Mouse (Mus musculus) adrenal gland, adult 2 months (tissue): ENCODE data around the gene Nacc1. TPM values are rescaled to one million over a fixed set of nuclear protein-coding genes. Genes with fewer than 3 reads are reported as not detected.
A peak's percentile ranks its signal among the peaks of the same experiment; 100 is the strongest.

Source experiments
- DNase-seq: peaks from one replicate; pipeline ENCODE4 v3.0.0; 2021
- polyA plus RNA-seq: library from polyadenylated mRNA; depleted of rRNA; stranded (reverse); fragments of >200 nt; gene quantifications from 2 replicates; pipeline ENCODE4 v1.2.3, GENCODE M21; 2012
- total RNA-seq, 2 experiments: library from RNA; stranded (reverse); gene quantifications; 2 replicates each; pipeline ENCODE4 v1.2.3; 2021

Nacc1 gene
- total and polyA plus RNA-seq, 3 experiments, result 78.4 to 120 (median 80.7) TPM

DNA sequence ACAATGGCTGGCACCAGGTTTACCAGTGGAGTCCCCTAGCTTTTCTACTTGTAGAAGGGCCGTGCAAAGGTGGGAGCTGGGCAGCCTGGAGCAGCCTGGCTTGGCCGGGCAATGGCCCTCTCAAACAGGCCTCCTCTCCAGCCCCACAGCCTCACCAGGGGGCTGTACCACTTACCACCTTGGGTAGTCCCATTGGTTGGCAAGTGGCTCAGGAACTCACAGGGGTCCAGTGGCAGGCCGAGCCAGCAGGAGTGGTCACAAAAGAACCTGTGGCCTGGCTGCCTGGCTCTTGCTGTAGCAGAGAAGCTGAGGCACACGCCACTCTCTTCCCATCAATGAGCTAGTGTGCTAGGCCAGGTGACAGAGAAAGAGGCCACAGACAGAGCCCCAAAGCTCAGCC is 26.5 kb upstream of the Nacc1 start:
- no peak for DNase-seq

DNA sequence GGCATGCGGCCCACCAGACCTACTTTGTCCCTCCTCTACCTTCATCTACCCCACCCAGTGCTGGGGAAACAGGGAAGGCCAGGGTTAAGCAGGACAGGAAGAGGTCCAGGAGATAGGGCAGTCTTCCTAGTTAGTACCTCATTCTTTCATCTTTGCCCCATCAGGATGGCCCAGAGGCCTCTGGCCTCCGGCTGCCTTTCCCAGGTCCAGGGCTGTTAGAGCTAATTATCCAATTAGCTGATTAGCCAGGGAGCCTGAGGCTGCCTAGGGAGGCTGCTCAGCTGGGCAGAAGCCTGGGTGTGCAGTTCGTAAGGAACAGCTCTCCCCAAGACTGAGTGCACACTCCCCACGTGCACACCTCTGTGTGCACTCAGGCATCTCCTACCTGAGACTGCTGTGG is 25.7 kb upstream of the Nacc1 start:
- DNase-seq, result no peak

DNA sequence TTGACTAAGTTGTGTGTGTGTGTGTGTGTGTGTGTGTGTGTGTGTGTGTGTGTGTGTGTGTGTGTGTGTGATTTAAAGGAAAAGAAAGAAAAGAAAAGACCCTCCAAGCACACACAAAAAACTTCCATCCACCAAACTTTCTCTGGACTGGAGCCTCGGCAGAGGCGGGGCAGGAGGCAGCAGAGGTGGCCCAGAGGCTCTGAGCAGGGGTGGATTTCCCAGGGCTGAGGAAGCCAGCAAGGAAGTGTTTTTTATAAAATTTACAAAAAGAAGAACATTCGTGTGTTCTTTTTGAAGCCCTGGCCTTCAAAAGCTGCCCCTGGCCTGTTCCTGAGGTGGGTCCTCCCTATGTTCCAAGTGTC is 25.1 kb upstream of the Nacc1 start:
- no peak for DNase-seq

DNA sequence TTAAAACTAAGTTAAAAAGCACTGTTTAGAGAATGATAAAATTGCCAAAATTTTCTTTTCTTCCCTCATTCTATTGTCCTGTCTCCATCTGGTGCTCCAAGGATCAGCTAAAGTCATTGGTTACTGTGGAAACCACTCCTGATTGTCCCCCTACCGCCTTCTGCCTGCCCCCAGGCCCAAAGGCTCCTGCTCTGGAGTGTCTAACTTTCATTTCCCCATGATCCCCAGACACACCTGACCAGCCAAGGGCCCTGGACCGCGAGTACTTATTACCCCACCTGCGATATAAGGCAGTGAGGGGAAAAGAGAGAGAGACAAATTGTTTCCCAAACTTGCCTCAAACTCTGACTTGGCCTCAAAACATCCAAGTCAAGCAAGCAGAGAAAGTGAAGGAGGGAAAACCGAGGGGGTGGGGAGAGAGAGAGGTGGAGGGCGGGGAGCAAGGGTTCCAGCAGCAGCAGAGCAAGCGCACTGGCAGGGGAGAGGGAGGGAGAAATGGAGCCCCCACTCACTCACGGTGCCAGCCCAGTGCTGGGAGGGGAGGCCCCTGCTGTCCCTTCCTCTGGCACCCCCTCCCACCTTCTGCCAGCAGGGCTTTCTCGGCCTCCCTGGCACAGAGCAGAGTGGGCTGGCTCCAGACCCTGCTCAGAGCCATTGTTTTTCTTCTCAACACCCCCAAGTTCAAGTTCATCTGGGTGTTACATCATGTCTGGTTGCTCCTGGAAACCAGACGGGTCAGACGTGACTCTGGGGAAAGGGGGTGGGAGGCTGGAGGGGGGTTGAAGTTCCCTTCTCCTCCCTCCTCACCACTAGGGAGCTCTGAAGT is 24.5 kb upstream of the Nacc1 start:
- no peak for DNase-seq

DNA sequence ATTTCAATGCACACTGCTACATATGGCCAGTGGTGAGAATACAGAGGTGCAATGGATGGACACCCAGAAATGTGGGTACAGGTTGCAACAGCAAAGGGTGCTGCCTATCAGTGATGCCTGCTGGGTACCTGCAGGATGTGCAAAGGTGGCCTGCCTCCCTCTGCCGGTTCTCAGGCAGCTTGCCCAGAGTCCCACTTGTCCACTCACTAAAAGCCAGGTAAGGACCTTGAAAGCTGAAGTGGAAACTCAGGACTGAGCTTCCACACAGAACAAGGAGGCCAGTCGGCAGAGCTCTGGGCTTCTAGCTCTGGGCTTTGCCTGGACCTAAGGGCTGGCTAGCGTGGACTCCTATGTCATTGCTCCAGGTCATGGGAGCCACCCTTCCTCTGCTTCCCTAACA is 23.6 kb upstream of the Nacc1 start:
- no peak for DNase-seq

DNA sequence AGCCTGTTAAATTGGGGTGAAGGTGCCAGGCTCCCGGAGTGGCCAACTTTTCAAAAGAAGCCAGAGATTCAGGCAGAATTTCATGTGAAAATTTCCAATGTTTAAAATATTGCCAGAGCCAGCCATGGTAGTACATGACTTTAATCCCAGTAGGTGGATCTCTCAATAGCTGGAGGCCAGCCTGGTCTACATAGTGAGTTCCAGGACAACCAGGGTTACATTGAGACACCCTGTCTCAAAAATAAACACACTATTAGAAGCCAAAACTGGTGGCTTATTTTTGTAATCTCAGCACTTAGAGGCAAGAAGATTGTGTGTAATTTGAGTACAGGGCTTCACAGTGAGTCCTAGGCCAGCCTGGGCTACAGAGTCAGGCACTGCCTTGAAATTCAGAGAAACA is 22.3 kb upstream of the Nacc1 start:
- DNase-seq, result no peak

DNA sequence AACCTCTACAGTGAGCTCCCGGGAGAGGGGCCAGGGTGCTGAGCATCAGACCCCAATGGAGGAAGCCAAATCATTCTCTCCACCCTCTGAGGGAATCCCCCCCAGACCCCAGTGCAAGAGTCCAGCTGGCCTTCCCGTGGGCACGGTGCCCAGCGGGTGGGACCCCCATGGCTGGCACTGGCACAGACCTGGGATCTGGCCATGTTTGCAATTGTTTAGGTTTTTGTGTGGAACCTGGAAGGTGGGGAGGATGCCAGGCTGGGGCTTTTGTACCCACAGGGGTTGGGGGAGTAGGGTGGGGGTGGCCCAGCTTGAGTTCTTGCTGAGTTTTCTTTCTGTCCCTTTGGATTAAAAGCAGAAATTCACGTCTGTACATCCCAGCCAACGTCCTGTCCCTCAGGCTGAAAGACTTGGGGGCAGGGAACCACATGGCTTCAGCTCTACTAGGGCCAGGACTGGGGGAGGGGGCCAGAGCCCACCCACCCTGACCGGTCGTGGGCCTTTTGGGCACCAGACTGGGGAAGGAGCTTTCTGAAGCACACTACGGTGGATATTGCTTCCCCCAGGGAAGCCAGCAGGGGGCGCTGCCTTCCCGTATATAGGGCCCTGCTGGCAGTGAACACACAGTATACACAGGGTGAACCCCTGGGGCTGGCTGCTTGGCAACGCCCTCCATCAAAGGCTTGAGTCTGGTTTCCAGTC is 21.3 kb upstream of the Nacc1 start:
- DNase-seq, result peak; percentile 82

DNA sequence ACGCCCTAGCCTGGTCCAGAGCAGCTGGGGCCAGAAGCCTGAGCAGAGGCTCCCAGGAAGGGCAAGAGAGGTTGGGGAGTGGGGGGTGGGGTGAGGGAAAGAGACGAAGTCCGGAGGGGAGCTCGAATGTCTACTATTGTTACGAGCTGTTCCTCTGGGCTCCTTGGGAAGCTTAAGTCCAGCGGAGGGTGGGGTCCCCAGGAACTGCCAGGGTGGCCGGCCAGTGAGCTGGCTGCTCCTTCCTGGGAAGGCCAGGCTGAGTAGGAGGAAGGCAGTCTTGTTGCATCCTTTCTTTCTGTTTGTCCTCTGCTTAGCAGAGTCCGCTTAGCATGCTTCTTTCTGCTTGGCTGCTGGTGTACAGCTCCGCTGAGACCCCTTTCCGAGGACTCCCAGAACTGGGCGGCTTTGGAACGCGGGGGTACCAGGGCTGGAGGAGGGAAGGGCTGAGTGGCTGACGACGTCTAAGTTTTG is 20.4 kb upstream of the Nacc1 start:
- DNase-seq, result no peak

DNA sequence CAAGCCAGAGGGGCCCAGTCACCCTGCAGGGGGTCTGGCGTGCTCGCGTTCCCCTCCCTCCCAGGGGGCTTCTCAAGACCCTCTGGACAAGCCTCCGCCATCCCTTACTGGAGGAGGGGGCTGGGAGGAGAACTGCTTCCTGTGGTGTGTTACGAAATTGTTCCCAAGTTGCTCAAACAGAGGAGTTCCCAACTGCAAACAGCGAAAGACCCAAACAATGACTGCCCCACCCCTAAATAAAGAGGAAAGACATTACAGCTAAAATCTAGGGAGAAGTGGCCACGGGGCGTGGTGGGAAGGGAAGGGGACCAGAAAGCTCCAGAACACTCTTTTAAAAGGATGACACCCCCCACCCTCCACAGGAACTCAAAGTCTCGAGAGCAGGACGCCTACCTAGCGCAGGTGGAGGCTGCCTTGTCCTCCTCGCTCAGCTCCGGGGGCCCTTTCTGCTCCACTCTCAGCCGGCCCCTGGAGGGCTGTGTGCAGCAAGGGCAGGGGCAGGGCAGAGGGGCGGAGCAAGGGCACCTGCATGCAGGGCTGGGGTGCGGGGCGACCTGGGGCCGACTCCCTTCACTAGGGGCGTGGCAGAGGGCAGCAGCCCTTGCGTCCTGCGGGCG is 19.7 kb upstream of the Nacc1 start:
- peak; percentile 54 for DNase-seq

DNA sequence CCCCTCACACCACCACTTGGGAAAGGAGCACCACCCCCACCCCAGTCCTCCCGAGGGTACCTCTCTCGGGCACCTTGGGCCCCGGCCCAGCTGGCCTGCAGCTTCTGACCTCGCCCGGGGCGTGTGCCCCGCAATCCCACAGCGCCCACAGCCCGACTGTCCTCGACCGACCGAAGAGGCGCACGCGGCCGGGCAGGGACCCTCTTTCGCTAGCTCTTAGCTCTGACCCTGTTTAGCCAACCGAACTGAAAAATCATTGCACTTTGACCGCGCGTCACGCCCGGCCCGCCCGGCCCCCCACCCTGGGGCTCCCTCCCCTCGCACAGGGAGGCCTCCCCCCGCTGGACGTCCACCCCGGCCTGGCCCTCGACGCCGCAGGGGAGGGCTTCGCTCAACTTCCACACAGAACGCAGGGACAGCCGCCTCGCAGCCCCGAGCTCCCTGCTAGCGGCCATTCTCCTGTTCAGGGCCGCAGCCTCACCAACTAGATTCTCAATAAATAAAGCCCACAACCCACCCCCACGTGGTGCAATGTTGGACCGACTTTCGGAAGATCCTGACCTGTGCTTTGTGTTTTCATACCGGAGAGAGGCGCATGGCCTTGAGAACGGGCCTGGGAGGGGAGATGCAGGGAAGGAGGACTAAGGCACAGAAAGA is 19.1 kb upstream of the Nacc1 start:
- peak; percentile 58 for DNase-seq

DNA sequence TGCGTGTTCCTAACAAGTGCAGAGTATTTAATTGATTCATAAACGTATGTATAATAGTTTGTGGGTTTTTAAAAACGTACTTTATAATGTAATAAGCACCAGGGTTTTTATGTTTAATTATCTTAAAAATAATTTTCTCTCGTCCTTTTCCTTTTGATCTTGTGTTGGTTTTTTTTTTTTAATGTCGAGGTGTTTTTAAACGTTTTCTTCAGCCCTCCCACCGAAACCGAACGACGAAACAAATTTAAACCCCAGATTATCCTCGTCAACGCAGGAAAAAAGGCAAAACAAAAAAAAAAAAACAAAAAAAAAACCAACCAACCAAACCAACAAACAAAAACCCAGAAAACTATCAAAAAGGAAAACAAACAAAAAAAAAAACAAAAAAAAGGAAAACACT is 18.3 kb upstream of the Nacc1 start:
- DNase-seq, result no peak

DNA sequence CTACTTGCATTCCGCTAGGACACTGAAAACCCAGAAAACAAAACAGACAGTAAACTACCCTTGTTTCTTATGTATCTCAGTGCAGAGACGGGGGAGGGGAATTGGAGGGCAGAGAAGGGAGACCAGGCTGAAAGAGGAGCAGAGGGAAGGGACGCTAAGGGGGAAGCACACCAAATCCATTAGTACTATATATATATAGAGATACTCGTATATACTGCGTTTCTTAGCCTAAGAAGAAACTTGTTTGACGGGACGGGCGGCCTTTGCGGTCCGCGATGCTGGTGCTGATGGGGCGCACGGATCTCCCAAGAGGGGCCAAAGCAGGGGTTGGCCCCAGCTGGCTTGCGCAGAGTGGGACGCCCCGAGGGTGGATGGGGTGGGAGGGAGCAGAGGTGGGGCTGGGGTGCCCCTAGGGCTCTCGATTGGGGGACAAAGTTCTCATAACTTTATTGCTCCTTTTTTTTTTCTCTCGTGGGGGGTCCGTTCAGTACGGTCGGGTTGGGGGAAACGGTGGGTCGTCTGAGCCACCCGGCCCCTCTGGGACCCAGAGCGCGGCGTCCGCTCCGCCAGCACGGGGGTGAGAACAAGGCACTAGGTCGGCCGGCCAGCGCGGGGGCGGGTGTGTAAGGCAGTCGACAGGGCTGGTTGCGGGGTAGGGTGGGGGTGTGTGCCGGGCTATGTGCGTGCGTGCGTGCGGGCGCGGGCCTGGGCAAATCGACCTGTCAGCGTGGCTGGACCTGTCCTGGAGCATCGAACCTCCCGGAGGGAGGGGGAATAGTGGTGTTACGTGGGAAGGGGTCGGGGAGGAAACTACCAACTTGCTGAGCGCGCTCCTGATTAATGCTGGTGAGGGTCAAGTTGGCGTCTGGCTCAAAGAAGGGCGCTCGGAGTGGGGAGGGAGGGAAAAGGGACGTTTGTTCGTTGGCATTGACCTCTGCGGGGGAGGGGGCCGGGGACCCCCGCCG is 17.5 kb upstream of the Nacc1 start:
- DNase-seq, result no peak

DNA sequence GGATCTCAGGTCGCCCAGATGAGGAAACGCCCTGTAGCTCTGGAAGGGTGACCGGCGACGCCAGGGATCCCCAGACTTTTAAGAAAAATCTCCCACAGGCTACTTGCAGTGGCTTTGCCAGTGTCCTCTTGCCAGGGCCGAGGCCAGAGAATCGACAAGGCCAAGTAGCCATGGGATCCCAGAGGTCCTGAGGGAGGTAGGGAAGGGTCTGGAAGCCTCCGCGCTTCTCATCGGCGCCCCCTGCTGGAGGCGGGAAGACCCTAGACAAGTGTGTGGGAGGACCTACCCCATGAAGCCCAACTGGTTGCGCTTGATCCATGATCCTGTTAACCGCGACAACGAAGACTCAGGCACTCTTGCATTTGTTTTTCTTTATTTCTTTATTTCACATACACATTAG is 16.7 kb upstream of the Nacc1 start:
- peak; percentile 78 for DNase-seq

DNA sequence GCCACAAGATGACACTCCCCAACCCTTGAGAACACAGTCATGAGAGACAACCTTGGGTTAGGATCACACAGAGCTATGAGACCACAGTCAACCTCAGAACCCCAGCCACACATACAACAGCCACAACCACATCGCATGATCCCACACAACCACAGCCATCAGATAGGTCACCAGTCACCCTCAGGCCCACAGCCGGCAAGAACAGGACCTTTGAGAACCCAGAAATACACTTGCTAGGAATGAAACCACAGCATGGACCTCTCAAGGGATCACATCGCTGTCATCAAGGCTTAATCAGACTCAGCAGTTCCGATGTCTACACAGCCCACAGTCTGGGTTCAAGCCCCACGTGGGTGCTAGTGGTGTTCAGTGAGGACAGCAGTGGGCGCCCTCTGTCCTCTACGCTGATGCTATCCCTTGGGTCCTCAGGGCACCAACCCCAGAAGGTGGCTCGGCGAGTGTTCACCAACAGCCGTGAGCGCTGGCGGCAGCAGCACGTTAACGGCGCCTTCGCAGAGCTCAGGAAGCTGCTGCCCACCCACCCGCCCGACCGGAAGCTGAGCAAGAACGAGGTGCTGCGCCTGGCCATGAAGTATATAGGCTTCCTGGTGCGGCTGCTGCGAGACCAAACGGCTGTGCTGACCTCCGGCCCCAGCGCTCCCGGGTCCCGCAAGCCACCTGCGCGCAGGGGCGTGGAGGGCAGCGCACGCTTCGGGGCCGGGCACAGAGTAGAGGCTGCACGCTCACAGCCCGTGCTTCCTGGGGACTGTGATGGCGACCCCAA is 16.0 kb upstream of the Nacc1 start:
- DNase-seq, result no peak

DNA sequence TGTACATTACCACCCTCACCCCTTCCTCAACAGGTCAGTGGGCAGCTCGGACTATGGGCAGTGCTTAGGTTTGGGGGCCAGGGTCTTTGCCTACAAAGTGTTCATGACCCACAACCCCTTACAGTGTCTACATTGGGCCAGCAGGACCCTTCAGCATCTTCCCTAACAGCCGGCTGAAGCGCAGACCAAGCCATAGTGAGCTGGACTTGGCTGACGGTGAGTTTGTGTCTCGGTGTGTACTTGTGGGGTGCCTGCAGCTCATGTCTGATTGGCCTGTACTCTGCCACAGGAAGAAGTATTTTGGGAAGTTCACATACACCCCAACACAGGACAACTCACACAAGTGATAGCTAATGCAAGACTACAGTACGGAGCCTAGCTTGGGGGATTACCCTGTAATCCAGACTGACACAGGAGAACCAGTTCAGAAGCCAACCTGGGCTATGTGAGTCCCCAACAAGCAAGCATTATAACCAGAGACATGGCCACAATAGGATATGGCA is 15.4 kb upstream of the Nacc1 start:
- DNase-seq, result no peak

DNA sequence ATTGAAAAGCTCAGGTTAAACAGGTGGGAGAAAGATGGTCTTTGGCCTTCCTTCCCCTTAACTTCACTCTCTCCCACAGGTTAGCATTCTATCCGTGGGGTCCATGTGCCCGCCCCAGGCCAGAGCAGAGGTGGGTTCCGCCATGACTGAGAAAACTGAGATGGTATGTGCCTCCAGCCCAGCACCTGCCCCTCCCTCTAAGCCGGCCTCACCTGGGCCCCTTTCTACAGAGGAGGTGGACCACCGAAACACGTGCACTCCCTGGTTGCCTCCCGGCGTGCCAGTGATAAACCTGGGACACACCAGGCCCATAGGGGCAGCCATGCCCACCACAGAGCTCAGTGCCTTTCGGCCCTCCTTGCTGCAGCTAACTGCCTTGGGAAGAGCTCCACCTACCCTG is 14.9 kb upstream of the Nacc1 start:
- no peak for DNase-seq

DNA sequence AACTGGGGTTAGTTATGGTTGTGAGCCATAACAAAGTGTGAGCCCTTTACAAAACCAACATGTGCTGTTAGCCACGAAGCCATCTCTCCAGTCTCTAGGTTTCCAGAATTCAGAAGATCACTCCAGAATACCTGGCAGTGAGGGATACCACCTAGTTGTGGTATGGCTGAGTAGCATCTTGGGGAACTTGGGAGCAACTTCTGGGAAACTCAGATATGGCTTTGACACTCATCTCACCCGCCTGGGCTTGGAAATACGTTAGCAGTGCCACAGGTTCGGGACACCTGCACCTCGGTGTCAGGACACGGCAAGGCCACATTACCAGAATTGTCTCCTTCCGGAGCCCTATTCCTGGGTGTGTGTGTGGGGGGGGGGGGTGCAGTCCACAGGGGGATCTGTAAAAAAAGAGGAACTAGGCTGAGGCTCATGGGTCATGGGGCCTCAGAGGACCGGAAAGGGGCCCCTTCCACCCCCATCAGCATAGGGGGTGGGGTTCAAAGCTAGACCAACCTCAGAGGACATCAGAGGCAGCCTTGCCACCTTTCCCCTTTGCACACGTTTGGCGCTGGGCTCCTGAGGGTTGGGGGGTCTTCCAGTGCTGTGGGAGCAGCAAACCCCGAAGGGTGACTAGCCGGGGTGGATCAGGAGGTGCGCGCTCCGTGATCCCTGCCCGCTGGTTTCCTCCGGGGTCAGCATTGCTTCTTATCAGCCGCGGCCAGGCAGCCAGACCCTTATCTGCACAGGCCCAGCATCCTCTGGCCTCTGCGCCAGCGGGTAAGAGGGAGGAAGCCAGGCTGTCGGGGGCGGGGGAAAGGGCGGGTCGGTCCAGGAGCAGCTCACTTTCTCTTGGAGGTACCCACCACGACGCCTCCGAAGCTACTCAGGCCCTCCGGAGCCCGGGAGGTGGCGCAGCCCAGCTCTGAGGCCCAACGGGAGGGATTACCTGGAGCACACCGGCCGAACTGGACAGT is 13.6 kb upstream of the Nacc1 start, which contains the start of gene Lyl1:
Gene Lyl1, plus strand, starts transcription at position 517 of the 971 bp plus-strand sequence.
- peak; percentile 78 for DNase-seq

DNA sequence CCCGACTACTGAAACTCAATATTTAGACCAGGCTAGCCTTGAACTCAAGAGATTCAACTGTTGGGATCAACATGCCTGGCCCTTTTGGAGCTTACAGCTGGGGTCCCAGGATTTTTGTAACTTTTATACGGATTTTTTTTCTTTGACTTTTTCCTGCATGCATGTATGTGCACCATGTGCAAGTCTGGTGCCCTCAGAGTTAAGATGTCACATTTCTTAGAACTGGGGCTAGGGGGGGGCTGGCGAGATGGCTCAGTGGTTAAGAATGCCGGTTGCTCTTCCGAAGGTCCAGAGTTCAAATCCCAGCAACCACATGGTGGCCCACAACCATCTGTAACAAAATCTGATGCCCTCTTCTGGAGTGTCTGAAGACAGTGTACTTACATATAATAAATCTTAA is 12.9 kb upstream of the Nacc1 start:
- DNase-seq, result no peak

DNA sequence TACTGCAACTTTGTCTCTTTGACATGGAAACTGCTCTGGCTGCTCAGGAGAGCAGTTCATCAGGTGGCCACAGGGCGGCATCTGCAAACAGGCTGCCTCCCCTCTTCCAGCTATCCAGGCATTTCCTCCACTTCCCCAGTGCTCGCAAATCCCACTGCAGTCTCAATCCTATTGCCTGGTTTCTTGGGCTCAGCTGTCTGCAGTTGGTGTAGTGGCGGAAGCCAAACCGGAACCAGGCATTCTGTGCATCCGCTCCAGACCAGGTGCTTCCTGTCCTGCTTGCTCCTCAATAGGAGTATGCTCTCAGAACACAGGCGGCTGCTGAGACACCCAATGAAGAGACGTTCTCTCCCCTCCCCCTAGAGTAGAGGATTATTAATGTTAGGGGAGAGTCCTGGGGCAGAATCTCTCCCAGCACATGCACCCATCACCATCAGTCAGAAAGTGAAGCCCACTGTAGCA is 12.2 kb upstream of the Nacc1 start:
- peak; percentile 68 for DNase-seq
